Mouse (Mus musculus) kidney, postnatal 25 days (tissue): ENCODE data around the gene Mrps12.
"Not testable (repeated sequence)": the region's sequence is repeated elsewhere in the genome, so short reads cannot be mapped to it uniquely, and the experiment has no call there.

ENCODE experiments used
- DNase-seq, 2 experiments: peaks; one replicate each; pipeline ENCODE4 v3.0.0; 2021; ENCODE audit warnings: mixed read lengths in 2 of 2

Mrps12 gene

DNA sequence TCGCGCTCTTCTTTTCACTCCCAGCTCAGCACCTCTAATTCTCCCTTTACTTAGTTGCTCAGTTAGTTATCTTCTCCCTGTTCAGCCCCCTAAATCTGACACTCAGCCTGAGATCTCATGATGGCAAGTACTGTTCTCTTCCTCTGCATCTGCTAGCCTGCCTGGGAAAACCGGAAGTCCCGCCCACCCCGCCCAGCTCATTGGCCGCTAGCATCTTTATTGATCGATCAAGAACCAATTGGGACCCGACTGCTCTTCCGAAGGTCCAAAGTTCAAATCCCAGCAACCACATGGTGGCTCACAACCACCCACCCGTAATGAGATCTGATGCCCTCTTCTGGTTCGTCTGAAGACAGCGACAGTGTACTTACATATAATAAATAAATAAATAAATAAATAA, 40.3 kb downstream of the Mrps12 start:
- not testable (repeated sequence) for DNase-seq

DNA sequence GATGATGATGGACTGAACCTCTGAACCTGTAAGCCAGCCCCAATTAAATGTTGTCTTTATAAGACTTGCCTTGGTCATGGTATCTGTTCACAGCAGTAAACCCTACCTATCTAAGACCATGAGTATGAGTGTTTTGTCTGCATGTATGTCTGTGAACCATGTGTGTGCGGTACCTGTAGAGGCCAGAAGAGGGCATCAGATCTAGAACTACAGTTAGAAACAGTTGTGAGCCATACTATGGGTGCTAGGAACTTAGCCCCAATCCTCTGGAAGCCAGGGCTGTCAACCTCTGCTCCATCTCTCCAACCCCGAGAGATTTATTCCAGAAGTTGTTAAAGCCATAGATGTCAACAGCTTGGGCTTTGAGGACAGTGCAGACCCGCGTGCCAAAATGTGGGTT, 41.4 kb downstream of the Mrps12 start:
- DNase-seq = no peak

DNA sequence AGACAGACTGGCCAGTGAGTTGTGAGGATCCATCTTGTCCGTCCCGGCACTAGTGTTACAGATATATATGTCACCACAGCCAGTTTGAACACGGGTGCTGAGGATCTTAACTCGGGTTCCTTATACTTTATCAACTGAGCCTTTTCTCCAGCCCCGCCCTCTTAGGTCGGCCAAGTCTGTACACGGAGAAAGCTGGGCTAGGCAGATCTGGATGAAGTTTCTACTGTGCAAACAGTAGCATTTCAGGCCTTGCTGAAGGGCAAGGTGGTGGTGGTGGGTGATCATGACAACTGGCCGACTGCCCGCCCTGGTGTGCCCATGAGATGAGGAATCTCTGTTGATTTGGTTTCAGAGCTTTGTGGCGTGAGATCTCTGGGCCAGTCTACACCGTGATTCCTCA, 44.3 kb downstream of the Mrps12 start:
- DNase-seq = no peak

DNA sequence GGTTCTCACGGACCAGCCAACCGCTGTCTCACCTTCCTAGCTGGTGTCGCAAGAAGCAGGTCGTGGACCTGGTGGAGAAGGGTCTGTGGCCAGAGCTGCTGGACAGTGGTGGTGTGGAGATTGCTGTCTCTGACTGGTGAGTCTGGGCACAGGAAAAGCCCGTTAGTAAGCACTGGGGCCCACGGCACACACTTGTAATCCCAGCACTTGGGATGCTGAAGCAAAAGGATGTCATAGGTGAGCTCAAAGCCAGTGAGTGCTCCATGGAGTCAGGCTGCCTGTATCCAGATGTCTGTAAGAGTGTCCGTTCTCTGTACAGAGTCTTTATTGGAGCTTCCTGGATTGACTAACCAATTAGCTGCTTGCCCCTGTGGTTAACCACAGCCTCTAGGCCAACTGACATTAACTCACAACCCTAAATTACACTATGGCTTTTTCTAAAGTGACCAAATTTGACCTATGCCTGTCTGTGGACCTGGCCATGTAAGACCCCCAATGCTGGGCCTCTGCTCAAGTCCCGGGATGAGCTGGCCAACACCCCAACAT, 46.6 kb downstream of the Mrps12 start:
- DNase-seq = no peak

DNA sequence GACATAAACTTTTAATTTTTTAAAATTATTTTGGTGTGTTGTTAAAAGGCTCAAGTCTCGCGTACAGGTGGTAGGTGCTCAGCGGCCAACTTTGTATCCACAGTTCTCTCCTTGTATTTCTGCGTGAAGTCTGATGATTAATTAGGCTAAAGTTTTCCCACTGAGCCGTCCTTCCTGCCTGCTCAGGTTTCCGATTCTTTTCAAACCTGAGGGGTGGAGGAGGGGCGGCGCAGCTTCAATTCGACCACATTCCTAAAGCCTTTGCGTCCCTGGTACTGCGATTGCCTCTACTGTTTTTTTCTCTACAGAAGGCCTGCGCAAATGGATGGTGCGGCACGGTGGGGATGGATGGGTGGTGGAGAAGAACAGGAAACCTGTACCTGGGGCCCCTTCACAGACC, 47.2 kb downstream of the Mrps12 start:
- peak in 1 of 2 experiments; percentile 35 for DNase-seq

DNA sequence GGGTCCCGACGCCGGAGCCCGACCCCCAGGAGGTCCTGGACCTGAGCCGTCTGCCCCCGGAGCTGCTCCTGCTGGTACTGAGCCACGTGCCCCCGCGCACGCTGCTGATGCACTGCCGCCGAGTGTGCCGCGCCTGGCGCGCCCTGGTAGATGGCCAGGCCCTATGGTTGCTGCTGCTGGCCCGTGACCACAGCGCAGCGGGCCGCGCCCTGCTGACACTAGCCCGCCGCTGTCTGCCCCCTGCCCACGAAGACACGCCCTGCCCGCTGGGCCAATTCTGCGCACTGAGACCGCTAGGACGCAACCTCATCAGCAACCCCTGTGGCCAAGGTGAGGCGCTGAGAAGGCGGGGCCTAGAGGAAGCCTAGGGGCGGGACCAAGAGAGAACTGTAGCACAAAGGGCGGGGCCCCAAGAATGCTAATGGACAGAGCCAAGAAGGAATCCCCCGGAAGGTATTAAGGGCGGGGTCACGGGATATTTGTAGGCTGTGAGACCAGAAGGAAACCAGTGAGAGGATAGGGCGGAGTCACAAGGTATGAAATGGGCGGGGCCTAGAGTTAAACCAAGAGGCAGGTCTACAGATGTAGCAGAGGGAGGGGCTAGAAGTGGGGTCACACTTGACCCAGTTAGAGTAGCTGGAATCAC, 48.2 kb downstream of the Mrps12 start:
- DNase-seq = peak; percentile 73 to 83

DNA sequence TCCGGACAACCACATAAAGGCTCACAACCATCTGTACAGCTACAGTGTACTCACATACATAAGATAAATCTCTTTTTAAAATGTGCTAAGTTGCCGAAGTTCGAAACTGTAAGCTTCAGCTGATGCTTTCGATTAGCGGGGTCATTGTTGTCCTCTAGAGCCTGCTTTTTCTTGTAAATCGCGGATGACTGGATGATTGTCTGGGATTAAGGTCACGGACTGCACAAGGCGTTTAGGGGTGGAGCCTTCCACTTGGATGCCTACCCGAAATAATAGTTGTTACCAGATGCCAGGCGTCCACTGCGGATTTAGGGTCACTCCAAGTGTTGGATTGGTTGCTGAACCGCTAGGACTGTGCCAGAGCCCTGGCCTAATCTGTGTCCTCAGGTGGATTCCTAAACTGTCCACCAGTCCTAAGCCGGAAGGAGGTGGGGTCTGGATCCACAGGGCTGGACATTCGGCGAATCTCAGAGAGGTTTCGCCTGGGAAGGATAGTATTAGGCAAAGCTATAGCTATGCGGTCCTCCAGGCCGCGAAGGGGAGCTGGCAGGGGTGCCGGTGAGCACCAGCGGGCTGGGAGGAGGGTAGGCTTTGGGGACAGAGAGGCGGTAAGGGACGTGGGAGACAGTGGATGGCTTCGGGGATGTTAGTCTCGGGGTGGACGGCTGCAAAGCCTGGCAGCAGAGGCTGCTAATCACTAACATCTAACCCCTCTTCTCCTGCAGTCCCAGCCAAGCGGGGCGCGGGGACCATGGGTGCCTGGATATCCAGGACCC, 48.9 kb downstream of the Mrps12 start, which contains the start of gene Fbxo27:
TSS of gene Fbxo27 (plus strand) at position 305 of the 776 bp plus-strand sequence.
- DNase-seq = peak in 1 of 2 experiments; percentile 41

DNA sequence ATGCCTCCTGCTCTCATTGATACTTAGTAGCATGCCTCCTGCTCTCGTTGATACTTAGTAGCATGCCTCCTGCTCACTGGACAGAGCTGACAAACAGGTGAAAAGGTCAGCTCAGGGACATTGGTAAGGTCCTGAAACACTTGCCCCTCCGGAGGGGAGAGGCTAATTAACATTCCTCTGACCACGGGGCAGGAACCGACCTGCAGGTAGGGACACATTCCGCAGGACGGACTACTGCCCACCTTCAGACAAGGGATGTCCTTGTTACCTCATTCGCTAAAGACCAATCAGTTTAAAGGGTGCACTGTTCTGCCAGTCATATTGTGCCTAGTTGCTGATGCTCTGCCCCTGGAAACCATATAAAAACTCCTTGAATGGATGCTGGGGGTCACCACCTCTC, 50.5 kb downstream of the Mrps12 start:
- DNase-seq = no peak
